Mouse (Mus musculus): Measurements from ENCODE around the gene 2410137M14Rik. TPM values are rescaled to one million over a fixed set of nuclear protein-coding genes. Genes with fewer than 3 reads are reported as not detected.

2410137M14Rik gene
- polyA plus RNA-seq, 1 experiment from 2014 or later = not detected

DNA sequence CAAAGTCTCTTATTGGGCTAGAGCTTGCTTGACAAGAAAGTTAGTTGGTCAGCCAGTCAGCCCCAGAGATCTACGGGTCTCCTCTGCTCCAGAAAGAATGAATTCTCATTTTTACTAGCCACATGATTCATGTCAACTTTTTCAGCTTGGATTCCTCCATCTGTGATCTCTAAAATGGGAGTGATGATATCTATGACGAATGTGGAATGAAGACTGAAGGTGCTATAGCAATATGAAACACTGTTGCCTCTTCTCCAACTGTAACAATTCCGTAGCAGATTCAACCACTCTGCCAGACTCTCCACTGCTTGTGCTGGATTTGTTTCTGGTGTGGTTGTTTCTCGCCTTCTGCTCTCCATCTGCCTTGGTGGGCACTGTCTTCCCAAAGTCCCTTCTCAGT, 49.9 kb downstream of the 2410137M14Rik start:
- Histone ChIP-seq H3K27me3 (ENCODE audit: control insufficient read depth, insufficient read depth, low read length) (no peaks in the 10 kb centered on the region), H3K4me3 (ENCODE audit: low read depth, low read length) (no peak overlapping the region), H3K4me2 (ENCODE audit: low read depth, low read length, severe bottlenecking) (no peak overlapping the region), H3K36me3 (ENCODE audit: control insufficient read depth, insufficient read depth, low read length) (no peaks in the 10 kb centered on the region), H3K4me1 (replicated peaks; ENCODE audit: control insufficient read depth, insufficient read depth, low read length) (no peaks in the 10 kb centered on the region), H3K9ac (ENCODE audit: low read length) (no peak overlapping the region), H3K9me3 (ENCODE audit: control insufficient read depth, low read length) (no peaks in the 10 kb centered on the region), H3K27ac (ENCODE audit: low read depth, low read length) (no peak overlapping the region)
- WGBS = 89% methylated on average over 4 of the region's 4 CpGs
- no peak for ATAC-seq (replicated peaks; ENCODE audit: low FRiP score)
- DNase-seq (ENCODE audit: low spot score) = no peak

DNA sequence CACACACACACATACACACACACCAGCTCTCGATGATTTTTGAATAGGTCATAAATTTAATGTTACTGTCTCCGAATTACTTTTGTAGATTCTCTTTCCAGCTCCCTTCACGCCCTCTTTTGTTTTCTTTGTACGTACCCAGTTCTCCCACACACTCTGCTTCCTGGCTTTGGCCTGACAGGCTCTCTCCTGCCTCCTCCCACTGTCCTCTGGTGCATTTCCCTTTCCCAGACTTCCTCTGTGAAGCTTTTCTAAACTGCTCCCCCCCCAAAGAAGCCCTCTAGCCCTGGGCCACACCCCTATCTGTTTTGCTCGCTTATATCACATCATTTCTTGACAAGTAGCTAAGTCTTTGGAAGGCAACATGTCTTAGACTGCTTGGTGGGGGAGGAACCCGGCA, 50.8 kb downstream of the 2410137M14Rik start:
- DNase-seq (ENCODE audit: low spot score) (no peak), ATAC-seq (replicated peaks; ENCODE audit: low FRiP score) (no peak)
- 88% methylated on average over 6 of the region's 6 CpGs for WGBS
- Histone ChIP-seq H3K4me1 (replicated peaks; ENCODE audit: control insufficient read depth, insufficient read depth, low read length) (no peaks in the 10 kb centered on the region), H3K27me3 (ENCODE audit: control insufficient read depth, insufficient read depth, low read length) (no peaks in the 10 kb centered on the region), H3K9ac (ENCODE audit: low read length) (no peak overlapping the region), H3K27ac (ENCODE audit: low read depth, low read length) (no peak overlapping the region), H3K9me3 (ENCODE audit: control insufficient read depth, low read length) (no peaks in the 10 kb centered on the region), H3K4me2 (ENCODE audit: low read depth, low read length, severe bottlenecking) (no peak overlapping the region), H3K4me3 (ENCODE audit: low read depth, low read length) (no peak overlapping the region), H3K36me3 (ENCODE audit: control insufficient read depth, insufficient read depth, low read length) (no peaks in the 10 kb centered on the region)

DNA sequence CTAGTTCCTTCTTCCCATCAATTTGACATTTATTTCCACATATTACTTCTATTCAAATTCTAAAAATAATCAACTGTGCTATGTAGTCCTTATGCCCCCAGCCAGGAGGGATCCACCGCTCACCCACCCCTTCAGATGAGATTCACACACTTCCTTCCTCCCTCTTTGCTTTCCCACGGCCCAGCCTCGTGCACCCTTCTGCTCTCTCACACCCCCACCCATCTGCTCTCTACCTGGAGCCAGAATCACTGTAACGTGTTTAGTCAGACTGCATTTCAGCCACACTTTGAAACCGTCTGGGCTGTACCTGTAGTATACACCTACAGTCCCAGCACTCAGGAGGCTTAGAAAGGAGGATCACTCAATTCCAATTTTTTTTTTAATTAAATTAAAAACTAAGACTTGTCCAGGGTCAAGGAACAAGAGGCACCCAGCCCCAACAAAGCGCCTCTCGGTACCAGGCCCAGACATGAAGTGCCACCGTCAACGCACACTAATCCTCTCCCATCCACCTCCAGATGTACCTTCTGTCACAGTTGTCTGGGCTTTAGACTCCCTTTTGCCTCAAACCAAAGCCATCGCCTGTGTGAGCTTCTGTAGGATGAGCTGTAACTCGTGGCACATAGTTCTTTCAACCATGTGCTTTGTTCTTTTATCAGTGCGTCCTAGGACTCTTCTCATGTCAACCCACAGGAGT, 51.7 kb downstream of the 2410137M14Rik start:
- no peak overlapping the region for H3K4me2 ChIP-seq (ENCODE audit: low read depth, low read length, severe bottlenecking)
- no peak overlapping the region for H3K27ac ChIP-seq (ENCODE audit: low read depth, low read length)
- no peaks in the 10 kb centered on the region for H3K36me3 ChIP-seq (ENCODE audit: control insufficient read depth, insufficient read depth, low read length)
- DNase-seq (ENCODE audit: low spot score) (no peak), ATAC-seq (replicated peaks; ENCODE audit: low FRiP score) (no peak)
- H3K27me3 ChIP-seq (ENCODE audit: control insufficient read depth, insufficient read depth, low read length) = no peaks in the 10 kb centered on the region
- no peak overlapping the region for H3K4me3 ChIP-seq (ENCODE audit: low read depth, low read length)
- WGBS = 82% methylated on average over 12 of the region's 12 CpGs
- H3K4me1 ChIP-seq (replicated peaks; ENCODE audit: control insufficient read depth, insufficient read depth, low read length) = no peaks in the 10 kb centered on the region
- H3K9ac ChIP-seq (ENCODE audit: low read length) = no peak overlapping the region
- no peaks in the 10 kb centered on the region for H3K9me3 ChIP-seq (ENCODE audit: control insufficient read depth, low read length)

Other genes starting within 250 kb of the 2410137M14Rik start
- not detected in 2 replicates for gene H2-M10.5, start 208.3 kb downstream of the 2410137M14Rik start, polyA plus RNA-seq (2014; fragmentation: Nextera tagmentation; extraction: Ambion mirVana)
- gene H2-M10.6, start 169.1 kb downstream of the 2410137M14Rik start, polyA plus RNA-seq (2014; fragmentation: Nextera tagmentation; extraction: Ambion mirVana) = not detected in 2 replicates
- gene Trim26, start 144.1 kb downstream of the 2410137M14Rik start, polyA plus RNA-seq (2014; fragmentation: Nextera tagmentation; extraction: Ambion mirVana) = 30.9 and 31.7 TPM in 2 replicates
- gene Trim15, start 114.0 kb downstream of the 2410137M14Rik start, polyA plus RNA-seq (2014; fragmentation: Nextera tagmentation; extraction: Ambion mirVana) = 0.20 and 0.35 TPM in 2 replicates
- gene Trim10, start 111.7 kb downstream of the 2410137M14Rik start, polyA plus RNA-seq (2014; fragmentation: Nextera tagmentation; extraction: Ambion mirVana) = 7.4 and 8.4 TPM in 2 replicates
- gene Trim40, start 91.1 kb downstream of the 2410137M14Rik start, polyA plus RNA-seq (2014; fragmentation: Nextera tagmentation; extraction: Ambion mirVana) = not detected in 2 replicates
- not detected in 2 replicates for gene Trim31, start 83.1 kb downstream of the 2410137M14Rik start, polyA plus RNA-seq (2014; fragmentation: Nextera tagmentation; extraction: Ambion mirVana)
- 0.33 and 0.44 TPM in 2 replicates for gene Rnf39, start 38.3 kb downstream of the 2410137M14Rik start, polyA plus RNA-seq (2014; fragmentation: Nextera tagmentation; extraction: Ambion mirVana)
- 142 and 149 TPM in 2 replicates for gene Ppp1r11, start 29.5 kb downstream of the 2410137M14Rik start, polyA plus RNA-seq (2014; fragmentation: Nextera tagmentation; extraction: Ambion mirVana)
- gene Znrd1, start 22.7 kb downstream of the 2410137M14Rik start, polyA plus RNA-seq (2014; fragmentation: Nextera tagmentation; extraction: Ambion mirVana) = 83.2 and 86.6 TPM in 2 replicates
- 10.2 and 10.5 TPM in 2 replicates for gene Znrd1as, start 22.6 kb downstream of the 2410137M14Rik start, polyA plus RNA-seq (2014; fragmentation: Nextera tagmentation; extraction: Ambion mirVana)
- 0.73 and 1.1 TPM in 2 replicates for gene H2-M5, start 8.3 kb upstream of the 2410137M14Rik start, polyA plus RNA-seq (2014; fragmentation: Nextera tagmentation; extraction: Ambion mirVana)
- gene Zfp57, start 19.9 kb upstream of the 2410137M14Rik start, polyA plus RNA-seq (2014; fragmentation: Nextera tagmentation; extraction: Ambion mirVana) = 130 and 142 TPM in 2 replicates
- gene Mog, start 42.2 kb upstream of the 2410137M14Rik start, polyA plus RNA-seq (2014; fragmentation: Nextera tagmentation; extraction: Ambion mirVana) = 0.39 TPM in 1 of 2 replicates, not detected in the other
- gene Gabbr1, start 64.7 kb upstream of the 2410137M14Rik start, polyA plus RNA-seq (2014; fragmentation: Nextera tagmentation; extraction: Ambion mirVana) = 19.7 and 21.8 TPM in 2 replicates
- gene Olfr90, start 107.3 kb upstream of the 2410137M14Rik start, polyA plus RNA-seq (2014; fragmentation: Nextera tagmentation; extraction: Ambion mirVana) = not detected in 2 replicates
- 0.13 TPM in 2 replicates for gene Olfr91, start 117.0 kb upstream of the 2410137M14Rik start, polyA plus RNA-seq (2014; fragmentation: Nextera tagmentation; extraction: Ambion mirVana)
- not detected in 2 replicates for gene Olfr92, start 138.9 kb upstream of the 2410137M14Rik start, polyA plus RNA-seq (2014; fragmentation: Nextera tagmentation; extraction: Ambion mirVana)
- not detected in 2 replicates for gene Olfr93, start 180.3 kb upstream of the 2410137M14Rik start, polyA plus RNA-seq (2014; fragmentation: Nextera tagmentation; extraction: Ambion mirVana)
- gene Ubd, start 212.7 kb upstream of the 2410137M14Rik start, polyA plus RNA-seq (2014; fragmentation: Nextera tagmentation; extraction: Ambion mirVana) = not detected in 2 replicates
- not detected in 2 replicates for gene Olfr94, start 219.8 kb upstream of the 2410137M14Rik start, polyA plus RNA-seq (2014; fragmentation: Nextera tagmentation; extraction: Ambion mirVana)
- gene Olfr95, start 231.9 kb upstream of the 2410137M14Rik start, polyA plus RNA-seq (2014; fragmentation: Nextera tagmentation; extraction: Ambion mirVana) = not detected in 2 replicates
- gene Olfr96, start 238.9 kb upstream of the 2410137M14Rik start, polyA plus RNA-seq (2014; fragmentation: Nextera tagmentation; extraction: Ambion mirVana) = not detected in 2 replicates